Mouse (Mus musculus) neutrophil, adult 83 days (primary cell): ENCODE results near the gene Gm4924. TPM values are rescaled to one million over a fixed set of nuclear protein-coding genes. Genes with fewer than 3 reads are reported as not detected.

Experiments used
- total RNA-seq, 2 experiments: library from RNA; stranded (reverse); gene quantifications; one replicate each; pipeline ENCODE4 v1.2.4; 2023

Gene Gm4924
- 1 to 10 TPM in 1 of 2 experiments, under 1 TPM in 1; 0.77 to 1.5 TPM for total RNA-seq

GRCm38 (mm10) chr10:82354083-82355010 lies at the start of gene Gm4924:
Gm4924 (plus strand) TSS chr10:82354255.

GRCm38 (mm10) chr10:82316482-82316881 lies 37.6 kb upstream of the Gm4924 start, which contains the start of gene 4932415D10Rik:
4932415D10Rik (minus strand) TSS chr10:82316582.

Other genes with a start within 250 kb of the Gm4924 start
- gene AU041133, start 226.2 kb upstream of the Gm4924 start, total RNA-seq = 1 to 10 TPM; 1.7 to 1.9 TPM
- gene Zfp938, start 113.0 kb upstream of the Gm4924 start, total RNA-seq = 1 to 10 TPM in 1 of 2 experiments, under 1 TPM in 1; 0.72 to 1.2 TPM
- not detected for gene 4932415D10Rik, start 37.7 kb upstream of the Gm4924 start, total RNA-seq
- not detected for gene Gm1553, start 138.4 kb downstream of the Gm4924 start, total RNA-seq